16 mouse cellular contexts compared by ENCODE assay signal in genomic region chr10:23165089-23165642, GRCm38 (mm10).
"Had no signal": no experiment of that assay in that cellular context is flagged by ENCODE, and none has a peak within 500 bp of the region (broad histone marks: within the 10 kb centered on the region; RNA-seq: fewer than 3 reads in every experiment).

No protein-coding gene starts in this region.

- H3K4me3 ChIP-seq: limb, embryonic 10.5 days; liver, embryonic 15.5 days; midbrain, embryonic 10.5 days; midbrain, embryonic 15.5 days; stomach, embryonic 15.5 days had no signal

- H3K9ac ChIP-seq: liver, embryonic 15.5 days; midbrain, embryonic 15.5 days; stomach, embryonic 15.5 days had no signal

- H3K4me2 ChIP-seq: liver, embryonic 11.5 days; liver, embryonic 15.5 days; midbrain, embryonic 15.5 days; stomach, embryonic 15.5 days had no signal

- ATAC-seq: lung, postnatal 0 days; midbrain, embryonic 15.5 days had no signal

- DNase-seq: kidney, adult 9 months; kidney, postnatal 36 days; layer of hippocampus, adult 9-11 months; lung, adult 2 months; lung, postnatal 36 days; right cerebral cortex, postnatal 14 days; thymus, adult 2 months; thymus, postnatal 25 days had no signal

- H3K27ac ChIP-seq: kidney, postnatal 0 days; limb, embryonic 10.5 days; liver, embryonic 15.5 days; midbrain, embryonic 10.5 days; midbrain, embryonic 15.5 days; stomach, embryonic 15.5 days had no signal

- H3K9me3 ChIP-seq: limb, embryonic 10.5 days; liver, embryonic 15.5 days; midbrain, embryonic 10.5 days; midbrain, embryonic 15.5 days; stomach, embryonic 15.5 days had no signal

- H3K27me3 ChIP-seq: liver, embryonic 15.5 days; midbrain, embryonic 15.5 days; stomach, embryonic 15.5 days had no signal

- H3K4me1 ChIP-seq: liver, embryonic 15.5 days; midbrain, embryonic 15.5 days; stomach, embryonic 15.5 days had no signal

- H3K36me3 ChIP-seq: limb, embryonic 10.5 days; liver, embryonic 15.5 days; midbrain, embryonic 10.5 days; midbrain, embryonic 15.5 days; stomach, embryonic 15.5 days had no signal
